Mouse (Mus musculus) midbrain, embryonic 12.5 days (tissue): ENCODE measurements around the gene Brsk1. TPM values are rescaled to one million over a fixed set of nuclear protein-coding genes. Genes with fewer than 3 reads are reported as not detected.

Experiments used
- ATAC-seq: fragments of 200-750 bp; cut with Nextera tagmentation; 2 replicates; pipeline ENCODE4 v1.8.0; 2017; ENCODE audit warnings: low read depth, moderate TSS enrichment, moderate library complexity; ENCODE audit not compliant: low FRiP score
- H3K27ac ChIP-seq: fragments of 300-500 bp; sonication (generic); replicated peaks from 2 replicates; pipeline ENCODE4 v1.5.1; 2016; ENCODE audit warnings: mild to moderate bottlenecking
- H3K27me3 ChIP-seq: fragments of 300-500 bp; sonication (generic); 2 replicates; pipeline ENCODE4 v1.6.1; 2016; ENCODE audit warnings: mild to moderate bottlenecking
- H3K36me3 ChIP-seq: fragments of 300-500 bp; sonication (generic); 2 replicates; pipeline ENCODE4 v1.6.1; 2016
- H3K4me1 ChIP-seq: fragments of 300-500 bp; sonication (generic); 2 replicates; pipeline ENCODE4 v1.6.1; 2016
- H3K4me2 ChIP-seq: fragments of 300-500 bp; sonication (generic); replicated peaks from 2 replicates; pipeline ENCODE4 v1.6.1; 2016; ENCODE audit warnings: mild to moderate bottlenecking, moderate library complexity
- H3K4me3 ChIP-seq: fragments of 300-500 bp; sonication (generic); 2 replicates; pipeline ENCODE4 v1.5.1; 2016; ENCODE audit warnings: mild to moderate bottlenecking
- H3K9ac ChIP-seq: fragments of 300-500 bp; sonication (generic); replicated peaks from 2 replicates; pipeline ENCODE4 v1.6.1; 2016; ENCODE audit warnings: mild to moderate bottlenecking, moderate library complexity
- H3K9me3 ChIP-seq: fragments of 300-500 bp; sonication (generic); 2 replicates; pipeline ENCODE4 v1.6.1; 2016; ENCODE audit warnings: mild to moderate bottlenecking
- WGBS: fragments of 180-500 bp; shearing (Covaris S2); methylation state at CpG from one replicate; pipeline ENCODE4 v1.1.7; 2016; 5-methylcytosine and 5-hydroxymethylcytosine counted together
- polyA plus RNA-seq: library from polyadenylated mRNA; unstranded; fragments of >200 nt; fragmentation: Nextera tagmentation; extraction: Ambion mirVana; gene quantifications from 2 replicates; pipeline ENCODE4 v1.2.1, GENCODE M21; 2016

Brsk1 gene
- polyA plus RNA-seq, 1 experiment from 2014 or later, result 5.7 TPM

GRCm38 (mm10) chr7:4759670-4760069, 69.3 kb downstream of the Brsk1 start:
- Histone ChIP-seq H3K4me3 (no peak overlapping the region), H3K27ac (no peak overlapping the region), H3K4me1 (peaks cover under 1% of the 10 kb centered on the region; the same call in 1 of the 2 replicates), H3K27me3 (0 out of 2 replicates have a peak, but pooled peaks cover 4% of the 10 kb centered on the region), H3K9me3 (no peaks in the 10 kb centered on the region; the same call in 1 of the 2 replicates), H3K4me2 (no peak overlapping the region), H3K36me3 (no peaks in the 10 kb centered on the region), H3K9ac (no peak overlapping the region)
- no peak for ATAC-seq
- 67% methylated on average over 1 of the region's 1 CpGs for WGBS

GRCm38 (mm10) chr7:4764946-4765710, 74.7 kb downstream of the Brsk1 start:
- Histone ChIP-seq H3K9me3 (no peaks in the 10 kb centered on the region), H3K9ac (0 out of 2 replicates have a peak overlapping the region, but pooled peaks have one; percentile 11), H3K27ac (0 out of 2 replicates have a peak overlapping the region, but pooled peaks have one; percentile 2), H3K4me2 (no peak overlapping the region), H3K36me3 (no peaks in the 10 kb centered on the region), H3K4me1 (peaks cover 17% of the 10 kb centered on the region), H3K27me3 (peaks cover 4% of the 10 kb centered on the region; the same call in 1 of the 2 replicates), H3K4me3 (no peak overlapping the region)
- ATAC-seq, result no peak
- 14% methylated on average over 4 of the region's 4 CpGs for WGBS

Other genes starting within 250 kb of the Brsk1 start
- gene Rdh13, start 245.0 kb upstream of the Brsk1 start, polyA plus RNA-seq, result 28.6 and 30.9 TPM in 2 replicates
- 4.6 and 5.6 TPM in 2 replicates for gene Eps8l1, start 229.9 kb upstream of the Brsk1 start, polyA plus RNA-seq
- 61.2 and 67.3 TPM in 2 replicates for gene Ppp1r12c, start 188.9 kb upstream of the Brsk1 start, polyA plus RNA-seq
- 10.9 and 11.1 TPM in 2 replicates for gene Tnnt1, start 174.2 kb upstream of the Brsk1 start, polyA plus RNA-seq
- gene Tnni3, start 166.4 kb upstream of the Brsk1 start, polyA plus RNA-seq, result 1.9 and 3.3 TPM in 2 replicates
- gene Dnaaf3, start 158.2 kb upstream of the Brsk1 start, polyA plus RNA-seq, result 1.9 and 2.1 TPM in 2 replicates
- gene Syt5, start 143.1 kb upstream of the Brsk1 start, polyA plus RNA-seq, result 30.9 and 33.8 TPM in 2 replicates
- 0.10 and 0.14 TPM in 2 replicates for gene Ptprh, start 86.6 kb upstream of the Brsk1 start, polyA plus RNA-seq
- gene Tmem86b, start 59.2 kb upstream of the Brsk1 start, polyA plus RNA-seq, result 2.8 TPM in 2 replicates
- 13.8 and 13.9 TPM in 2 replicates for gene Ppp6r1, start 31.6 kb upstream of the Brsk1 start, polyA plus RNA-seq
- 111 and 113 TPM in 2 replicates for gene Hspbp1, start 5.5 kb upstream of the Brsk1 start, polyA plus RNA-seq
- 0.18 and 0.20 TPM in 2 replicates for gene Tmem150b, start 34.6 kb downstream of the Brsk1 start, polyA plus RNA-seq
- gene Kmt5c, start 49.5 kb downstream of the Brsk1 start, polyA plus RNA-seq, result 89.3 and 91.6 TPM in 2 replicates
- 33.7 and 45.8 TPM in 2 replicates for gene Cox6b2, start 62.5 kb downstream of the Brsk1 start, polyA plus RNA-seq
- not detected in 2 replicates for gene Fam71e2, start 80.7 kb downstream of the Brsk1 start, polyA plus RNA-seq
- 0.36 and 0.38 TPM in 2 replicates for gene Il11, start 92.3 kb downstream of the Brsk1 start, polyA plus RNA-seq
- gene Tmem190, start 92.3 kb downstream of the Brsk1 start, polyA plus RNA-seq, result not detected in 2 replicates
- 2.5 TPM in 2 replicates for gene Tmem238, start 99.1 kb downstream of the Brsk1 start, polyA plus RNA-seq
- gene Rpl28, start 102.3 kb downstream of the Brsk1 start, polyA plus RNA-seq, result 300 and 313 TPM in 2 replicates
- 384 TPM in 2 replicates for gene Ube2s, start 122.0 kb downstream of the Brsk1 start, polyA plus RNA-seq
- 3.3 and 4.7 TPM in 2 replicates for gene Shisa7, start 154.1 kb downstream of the Brsk1 start, polyA plus RNA-seq
- 4.6 and 5.1 TPM in 2 replicates for gene Isoc2b, start 179.7 kb downstream of the Brsk1 start, polyA plus RNA-seq
- 0.68 and 0.80 TPM in 2 replicates for gene Isoc2a, start 186.5 kb downstream of the Brsk1 start, polyA plus RNA-seq
- not detected in 2 replicates for gene Gm36210, start 215.9 kb downstream of the Brsk1 start, polyA plus RNA-seq
- 4.7 and 4.9 TPM in 2 replicates for gene Zfp628, start 224.6 kb downstream of the Brsk1 start, polyA plus RNA-seq
- 15.1 and 16.6 TPM in 2 replicates for gene Nat14, start 231.4 kb downstream of the Brsk1 start, polyA plus RNA-seq
- 1.6 and 2.0 TPM in 2 replicates for gene Ssc5d, start 235.2 kb downstream of the Brsk1 start, polyA plus RNA-seq